Mouse (Mus musculus) CH12.LX (cell line): ENCODE data around the gene Chd1.

ENCODE experiments used
- ELF1 ChIP-seq: IDR thresholded peaks from 2 replicates; pipeline ENCODE4 v1.6.1; 2014; ENCODE audit warnings: low read depth, mild to moderate bottlenecking, inconsistent platforms, low read length, improper control_type of control experiment
- POLR2A ChIP-seq: IDR thresholded peaks from 2 replicates; pipeline ENCODE4 v1.6.1; 2011; ENCODE audit warnings: low read depth, mild to moderate bottlenecking, improper control_type of control experiment, low read length

- TF ChIP-seq POLR2A (no peak), ELF1 (no peak)
Observed at GRCm38 (mm10) chr17:15813658-15814212, 109.0 kb downstream of the Chd1 start.
